Mouse (Mus musculus) hindbrain, embryonic 16.5 days (tissue): ENCODE measurements around the gene Atp8a2. TPM values are rescaled to one million over a fixed set of nuclear protein-coding genes. Genes with fewer than 3 reads are reported as not detected.
"Not testable (repeated sequence)": the region's sequence is repeated elsewhere in the genome, so short reads cannot be mapped to it uniquely, and the experiment has no call there.

Experiments
- ATAC-seq: fragments of 200-750 bp; cut with Nextera tagmentation; 2 replicates; pipeline ENCODE4 v1.8.0; 2017; ENCODE audit warnings: moderate TSS enrichment, moderate library complexity
- H3K27ac ChIP-seq: fragments of 300-500 bp; sonication (generic); 2 replicates; pipeline ENCODE4 v1.5.1; 2014; ENCODE audit warnings: low read depth, mild to moderate bottlenecking, control low read depth, low read length, moderate library complexity
- H3K27me3 ChIP-seq: fragments of 300-500 bp; sonication (generic); replicated peaks from 2 replicates; pipeline ENCODE4 v1.6.1; 2014; ENCODE audit warnings: low read length; ENCODE audit not compliant: control insufficient read depth, insufficient read depth
- H3K36me3 ChIP-seq: fragments of 300-500 bp; sonication (generic); 2 replicates; pipeline ENCODE4 v1.6.1; 2014; ENCODE audit warnings: mild to moderate bottlenecking, low read length, moderate library complexity, mixed read lengths; ENCODE audit not compliant: control insufficient read depth, insufficient read depth
- H3K4me1 ChIP-seq: fragments of 300-500 bp; sonication (generic); 2 replicates; pipeline ENCODE4 v1.6.1; 2014; ENCODE audit warnings: low read depth, low read length; ENCODE audit not compliant: control insufficient read depth, insufficient read depth
- H3K4me2 ChIP-seq: fragments of 300-500 bp; sonication (generic); 2 replicates; pipeline ENCODE4 v1.6.1; 2014; ENCODE audit warnings: mild to moderate bottlenecking, low read length, control low read depth, moderate library complexity
- H3K4me3 ChIP-seq: fragments of 300-500 bp; sonication (generic); 2 replicates; pipeline ENCODE4 v1.5.1; 2014; ENCODE audit warnings: mild to moderate bottlenecking, low read length, control low read depth, moderate library complexity
- H3K9ac ChIP-seq: fragments of 300-500 bp; sonication (generic); 2 replicates; pipeline ENCODE4 v1.6.1; 2014; ENCODE audit warnings: low read depth, mild to moderate bottlenecking, control low read depth, low read length, moderate library complexity
- H3K9me3 ChIP-seq: fragments of 300-500 bp; sonication (generic); 2 replicates; pipeline ENCODE4 v1.6.1; 2014; ENCODE audit warnings: mild to moderate bottlenecking, low read length, moderate library complexity; ENCODE audit not compliant: control insufficient read depth
- WGBS: fragments of 180-500 bp; shearing (Covaris S2); extraction: QIAGEN DNeasy Blood & Tissue Kit; methylation state at CpG from one replicate; pipeline ENCODE4 v1.1.7; 2014; 5-methylcytosine and 5-hydroxymethylcytosine counted together
- polyA plus RNA-seq: library from polyadenylated mRNA; unstranded; fragments of >200 nt; fragmentation: Nextera tagmentation; extraction: Ambion mirVana; gene quantifications from 2 replicates; pipeline ENCODE4 v1.2.1, GENCODE M21; 2015

Atp8a2 gene
- polyA plus RNA-seq, 1 experiment from 2014 or later, result 44.2 TPM

DNA sequence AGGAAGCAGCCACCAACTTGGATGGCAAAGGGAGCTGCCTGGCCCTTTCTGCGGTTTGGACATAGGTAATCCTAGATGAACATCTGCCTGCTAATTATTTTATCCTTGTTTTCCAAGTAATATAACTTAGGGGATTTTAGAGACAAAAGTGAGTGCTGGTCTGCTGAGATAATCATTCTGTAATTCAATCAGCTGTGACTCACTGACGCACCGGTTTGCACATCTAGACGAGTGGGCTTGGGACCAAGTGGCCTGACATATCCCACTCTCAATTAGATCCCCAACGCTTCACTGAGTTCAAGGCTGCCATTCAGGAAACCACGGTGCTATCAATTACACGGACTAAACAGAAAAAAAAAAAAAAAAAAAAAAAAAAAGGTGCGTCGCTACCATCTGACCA, 236.0 kb downstream of the Atp8a2 start:
- Histone ChIP-seq H3K9me3 (no peaks in the 10 kb centered on the region), H3K27ac (no peak overlapping the region), H3K36me3 (no peaks in the 10 kb centered on the region), H3K4me3 (no peak overlapping the region), H3K4me2 (no peak overlapping the region), H3K4me1 (peaks cover 5% of the 10 kb centered on the region; the same call in 1 of the 2 replicates), H3K9ac (no peak overlapping the region), H3K27me3 (no peaks in the 10 kb centered on the region)
- WGBS, result 37% methylated on average over 9 of the region's 9 CpGs
- 0 out of 2 replicates have a peak, but pooled peaks have one; percentile 14 for ATAC-seq

DNA sequence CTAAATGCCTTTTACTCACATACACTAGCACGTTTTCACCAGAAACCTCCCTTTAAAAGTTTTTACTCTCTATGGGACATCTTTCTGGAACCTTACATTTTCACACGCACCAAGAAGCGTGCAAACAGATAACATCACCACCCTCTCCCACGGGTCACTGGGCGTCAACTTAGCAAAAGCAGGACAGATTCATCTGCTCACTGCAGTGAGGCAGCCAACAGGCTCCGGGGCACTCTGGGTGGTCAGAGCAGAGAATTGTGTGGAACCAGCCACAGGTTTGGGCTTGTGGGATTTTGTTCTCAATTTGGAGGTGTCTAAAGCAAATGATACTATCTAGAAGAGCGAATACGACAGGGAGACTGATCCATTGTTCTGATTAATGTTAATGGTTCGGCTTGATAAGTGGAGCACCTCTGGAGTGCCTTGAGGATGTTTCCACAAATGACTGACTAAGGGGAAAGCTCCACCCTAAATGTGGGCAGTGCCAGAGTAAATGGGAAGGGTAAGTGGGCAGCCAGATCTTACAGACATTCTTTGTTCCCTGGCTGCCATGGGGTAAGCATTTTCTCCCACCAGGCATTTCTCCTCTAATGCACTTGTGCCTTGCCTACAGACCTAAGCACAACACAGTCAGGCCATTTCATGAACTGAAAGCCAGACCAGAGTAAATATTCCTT, 236.6 kb downstream of the Atp8a2 start:
- Histone ChIP-seq H3K9me3 (no peaks in the 10 kb centered on the region), H3K27ac (no peak overlapping the region), H3K27me3 (no peaks in the 10 kb centered on the region), H3K4me3 (no peak overlapping the region), H3K4me1 (peaks cover 5% of the 10 kb centered on the region; the same call in 1 of the 2 replicates), H3K4me2 (no peak overlapping the region), H3K36me3 (no peaks in the 10 kb centered on the region), H3K9ac (no peak overlapping the region)
- no peak for ATAC-seq
- 61% methylated on average over 9 of the region's 9 CpGs for WGBS

DNA sequence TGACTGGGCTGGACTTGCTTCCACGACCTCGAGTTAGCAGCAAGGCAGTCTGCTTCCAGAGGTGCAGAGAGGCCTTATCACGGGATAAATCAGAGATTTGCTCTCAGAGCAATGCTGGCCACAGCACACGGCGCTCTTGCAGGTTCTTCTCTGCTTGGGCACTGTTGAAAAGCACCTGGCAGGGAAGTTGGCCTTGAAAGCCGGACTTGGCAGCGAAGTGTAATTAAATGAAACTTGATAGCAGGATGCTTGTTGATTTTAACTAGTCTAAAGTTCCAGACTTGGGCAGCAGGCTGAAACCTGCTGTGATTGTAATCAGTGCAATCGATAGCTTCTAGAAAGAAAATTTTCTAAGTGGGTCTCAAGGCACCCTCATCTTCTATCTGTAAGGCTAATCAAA, 237.3 kb downstream of the Atp8a2 start:
- Histone ChIP-seq H3K4me3 (no peak overlapping the region), H3K4me1 (peaks cover 5% of the 10 kb centered on the region; the same call in 1 of the 2 replicates), H3K4me2 (no peak overlapping the region), H3K27me3 (no peaks in the 10 kb centered on the region), H3K36me3 (no peaks in the 10 kb centered on the region), H3K27ac (no peak overlapping the region), H3K9me3 (no peaks in the 10 kb centered on the region), H3K9ac (no peak overlapping the region)
- WGBS, result 63% methylated on average over 8 of the region's 8 CpGs
- no peak for ATAC-seq

DNA sequence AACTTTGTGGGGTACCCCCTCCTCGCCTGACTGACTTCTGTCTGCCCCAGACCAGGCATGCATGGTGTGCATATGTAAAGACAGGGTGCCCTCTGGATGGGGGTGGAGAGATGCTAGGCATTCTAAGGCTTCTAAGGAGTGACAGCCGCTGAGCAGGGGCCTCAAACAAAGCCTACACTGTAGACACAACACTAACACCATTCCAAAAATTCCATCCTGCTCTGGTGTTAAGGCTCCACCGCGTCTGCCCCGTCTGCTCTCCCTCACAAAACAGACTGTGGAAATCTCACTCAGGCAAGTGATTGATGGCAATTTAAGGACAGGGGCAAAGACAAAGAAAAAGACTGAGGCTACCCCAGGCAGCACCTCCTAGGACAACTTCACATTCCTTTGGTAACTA, 247.0 kb downstream of the Atp8a2 start:
- no peaks in the 10 kb centered on the region for H3K9me3 ChIP-seq
- no peak overlapping the region for H3K4me2 ChIP-seq
- ATAC-seq, result no peak
- no peaks in the 10 kb centered on the region for H3K27me3 ChIP-seq
- no peak overlapping the region for H3K4me3 ChIP-seq
- H3K4me1 ChIP-seq, result no peaks in the 10 kb centered on the region
- no peak overlapping the region for H3K27ac ChIP-seq
- WGBS, result 11% methylated on average over 5 of the region's 5 CpGs
- H3K9ac ChIP-seq, result no peak overlapping the region
- no peaks in the 10 kb centered on the region for H3K36me3 ChIP-seq

GRCm38 (mm10) chr14:59942864-59943611, 253.9 kb downstream of the Atp8a2 start:
- H3K27ac ChIP-seq, result no peak overlapping the region
- H3K9me3 ChIP-seq, result no peaks in the 10 kb centered on the region
- H3K9ac ChIP-seq, result no peak overlapping the region
- no peaks in the 10 kb centered on the region for H3K36me3 ChIP-seq
- H3K4me2 ChIP-seq, result no peak overlapping the region
- no peaks in the 10 kb centered on the region; the same call in 1 of the 2 replicates for H3K27me3 ChIP-seq
- H3K4me1 ChIP-seq, result 0 out of 2 replicates have a peak, but pooled peaks cover 2% of the 10 kb centered on the region
- ATAC-seq, result peak; percentile 93
- 36% methylated on average over 7 of the region's 7 CpGs for WGBS
- H3K4me3 ChIP-seq, result no peak overlapping the region

- no peaks in the 10 kb centered on the region for H3K9me3 ChIP-seq
- WGBS, result 70% methylated on average over 2 of the region's 2 CpGs
Measured at GRCm38 (mm10) chr14:59942199-59942598, 254.8 kb downstream of the Atp8a2 start.

GRCm38 (mm10) chr14:59932355-59932754, 264.6 kb downstream of the Atp8a2 start:
- Histone ChIP-seq H3K4me2 (no peak overlapping the region), H3K36me3 (no peaks in the 10 kb centered on the region), H3K4me3 (no peak overlapping the region), H3K27me3 (no peaks in the 10 kb centered on the region), H3K9ac (no peak overlapping the region), H3K27ac (no peak overlapping the region), H3K4me1 (no peaks in the 10 kb centered on the region), H3K9me3 (no peaks in the 10 kb centered on the region)
- no peak for ATAC-seq
- WGBS, result 57% methylated on average over 6 of the region's 6 CpGs

More at GRCm38 (mm10) chr14:59942199-59942598, 254.8 kb downstream of the Atp8a2 start:
- 0 out of 2 replicates have a peak, but pooled peaks cover 2% of the 10 kb centered on the region for H3K4me1 ChIP-seq
- no peak overlapping the region for H3K4me2 ChIP-seq
- H3K4me3 ChIP-seq, result no peak overlapping the region
- no peaks in the 10 kb centered on the region for H3K36me3 ChIP-seq
- H3K27ac ChIP-seq, result no peak overlapping the region
- no peak for ATAC-seq
- H3K9ac ChIP-seq, result no peak overlapping the region
- H3K27me3 ChIP-seq, result no peaks in the 10 kb centered on the region; the same call in 1 of the 2 replicates

DNA sequence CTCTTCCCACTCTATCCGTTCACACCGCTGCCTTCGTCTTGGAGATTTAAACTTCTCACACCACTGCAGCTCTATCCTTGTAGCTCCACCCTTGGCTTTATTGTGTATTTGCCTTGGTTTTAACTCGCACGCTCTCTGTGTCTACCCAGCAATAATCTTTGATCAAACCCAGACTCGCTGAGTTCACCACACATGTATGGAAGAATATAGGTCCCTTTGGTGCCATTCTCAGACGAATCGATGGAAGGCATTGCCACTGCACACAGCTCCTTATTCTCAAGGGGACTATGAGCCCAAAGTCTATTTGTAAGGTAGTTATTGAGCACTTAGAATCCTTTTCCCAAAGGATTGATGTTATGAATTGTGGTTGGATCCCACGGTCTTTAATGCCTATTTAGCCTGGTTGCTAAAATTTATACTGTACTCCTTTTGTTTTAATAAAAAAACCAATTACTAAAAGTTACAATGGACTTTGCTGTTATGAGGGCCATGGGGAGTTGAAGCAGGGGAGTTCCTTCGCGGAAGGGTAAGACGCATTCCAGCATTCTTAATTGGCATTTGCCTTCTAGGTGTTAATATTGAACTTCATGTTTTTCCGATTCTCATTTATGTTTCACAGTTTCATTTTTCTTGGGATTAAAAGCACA, 265.4 kb downstream of the Atp8a2 start:
- no peaks in the 10 kb centered on the region for H3K9me3 ChIP-seq
- no peaks in the 10 kb centered on the region for H3K4me1 ChIP-seq
- peak; percentile 45; the same call in 1 of the 2 replicates for ATAC-seq
- no peak overlapping the region for H3K27ac ChIP-seq
- no peaks in the 10 kb centered on the region for H3K27me3 ChIP-seq
- no peak overlapping the region for H3K9ac ChIP-seq
- H3K4me2 ChIP-seq, result no peak overlapping the region
- H3K4me3 ChIP-seq, result no peak overlapping the region
- WGBS, result 78% methylated on average over 13 of the region's 13 CpGs
- no peaks in the 10 kb centered on the region for H3K36me3 ChIP-seq

GRCm38 (mm10) chr14:59929190-59929589, 267.8 kb downstream of the Atp8a2 start:
- H3K4me3 ChIP-seq, H3K9me3 ChIP-seq, H3K9ac ChIP-seq, H3K27ac ChIP-seq, H3K27me3 ChIP-seq, ATAC-seq, H3K4me2 ChIP-seq, H3K36me3 ChIP-seq, H3K4me1 ChIP-seq: not testable (repeated sequence)
- WGBS, result 94% methylated on average over 1 of the region's 1 CpGs
